Mouse (Mus musculus) kidney, postnatal 25 days (tissue): ENCODE data around the gene Itgb3.
A peak's percentile ranks its signal among the peaks of the same experiment; 100 is the strongest.

ENCODE experiments used
- DNase-seq, 2 experiments: peaks; one replicate each; pipeline ENCODE4 v3.0.0; 2021; ENCODE audit warnings: mixed read lengths in 2 of 2

The Itgb3 gene

GRCm38 (mm10) chr11:104661531-104662205 lies 53.9 kb downstream of the Itgb3 start:
- peak in 1 of 2 experiments; percentile 5 for DNase-seq

- no peak for DNase-seq
Measured at GRCm38 (mm10) chr11:104662573-104662972, 54.8 kb downstream of the Itgb3 start.

- no peak for DNase-seq
Measured at GRCm38 (mm10) chr11:104663241-104663877, 55.6 kb downstream of the Itgb3 start.

GRCm38 (mm10) chr11:104663878-104664261 lies 56.1 kb downstream of the Itgb3 start:
- no peak for DNase-seq

DNA sequence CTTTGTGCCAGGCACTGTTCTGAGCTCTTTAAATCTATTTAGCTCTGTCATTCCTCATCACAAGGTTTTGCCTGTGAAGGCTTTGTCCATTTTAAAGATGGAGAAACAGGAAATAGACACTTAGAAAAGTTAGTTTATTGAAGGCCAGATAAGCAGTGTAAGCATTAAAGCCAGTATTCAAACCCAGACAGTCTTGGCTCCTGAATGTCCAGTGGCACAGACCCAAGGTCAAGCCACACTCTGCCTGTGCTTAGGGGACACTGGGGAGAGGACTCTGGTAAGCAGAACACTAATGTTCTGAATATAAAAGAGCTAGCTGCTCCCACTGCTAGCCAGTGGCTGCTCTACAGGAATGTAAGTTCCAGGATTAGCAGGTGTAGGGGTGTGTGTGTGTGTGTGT lies 56.6 kb downstream of the Itgb3 start:
- DNase-seq = peak in 1 of 2 experiments; percentile 26

GRCm38 (mm10) chr11:104667399-104667798 lies 59.6 kb downstream of the Itgb3 start:
- no peak for DNase-seq

DNA sequence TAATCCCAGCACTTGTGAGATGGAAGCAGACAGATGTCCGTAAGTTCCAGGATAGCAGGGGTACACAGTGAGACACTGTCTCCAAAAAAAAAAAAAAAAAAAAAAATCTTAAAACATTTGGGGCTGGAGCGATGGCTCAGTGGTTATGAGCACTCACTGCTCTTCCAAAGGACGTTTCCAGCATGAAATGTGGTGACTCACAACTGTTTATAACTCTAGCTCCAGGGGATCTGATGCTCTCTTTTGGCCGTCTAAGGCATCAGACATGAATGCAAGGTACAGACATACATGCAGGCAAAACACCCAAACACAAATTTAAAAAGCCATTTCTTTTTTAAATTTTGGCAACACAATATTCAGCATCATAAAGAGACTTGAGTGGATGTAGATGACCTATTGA lies 65.6 kb downstream of the Itgb3 start:
- no peak for DNase-seq

- no peak for DNase-seq
Measured at GRCm38 (mm10) chr11:104674768-104675167, 67.0 kb downstream of the Itgb3 start.

DNA sequence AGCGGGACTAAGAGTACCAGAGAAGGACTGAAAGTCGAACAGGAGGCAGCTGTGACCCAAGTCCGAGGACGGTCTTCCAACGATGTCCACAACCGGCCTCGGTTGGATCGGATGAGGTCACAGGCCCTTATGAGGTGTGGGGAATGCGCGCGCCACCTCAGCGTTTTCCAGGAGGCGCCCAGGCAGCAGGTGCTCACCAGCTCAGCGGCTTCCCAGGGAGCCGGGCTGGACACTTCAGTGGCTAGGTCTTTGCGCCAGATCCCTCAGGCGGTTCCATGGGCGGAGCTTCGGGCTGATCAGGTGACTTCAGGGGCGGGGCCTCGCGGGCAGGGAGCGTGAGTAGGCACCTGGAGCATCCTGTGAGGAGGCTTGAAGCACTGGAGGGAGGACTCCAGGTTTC lies 77.7 kb downstream of the Itgb3 start, which contains the start of gene Gm11639:
Gene Gm11639, plus strand, starts transcription at position 160 of the 400 bp plus-strand sequence.
- DNase-seq = peak in 1 of 2 experiments; percentile 35

DNA sequence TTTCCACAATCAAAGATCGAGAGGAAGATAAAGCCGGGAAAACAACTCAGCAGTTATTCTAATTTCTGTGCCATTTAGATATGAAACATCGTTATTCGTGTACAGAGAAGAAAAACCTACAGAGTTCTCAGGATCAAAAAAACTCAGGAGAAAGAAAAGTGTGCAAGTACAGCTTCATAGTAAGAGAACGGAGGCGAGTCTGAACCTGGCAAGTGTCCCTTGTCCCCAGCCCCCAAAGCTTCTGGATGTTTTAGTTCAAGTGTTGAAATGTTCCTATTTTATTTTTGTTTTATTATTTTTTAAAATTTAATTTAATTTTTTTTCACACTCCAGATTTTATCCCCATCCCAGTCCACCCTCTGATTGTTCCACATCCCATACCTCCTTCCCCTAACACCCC lies 85.4 kb downstream of the Itgb3 start:
- no peak for DNase-seq

DNA sequence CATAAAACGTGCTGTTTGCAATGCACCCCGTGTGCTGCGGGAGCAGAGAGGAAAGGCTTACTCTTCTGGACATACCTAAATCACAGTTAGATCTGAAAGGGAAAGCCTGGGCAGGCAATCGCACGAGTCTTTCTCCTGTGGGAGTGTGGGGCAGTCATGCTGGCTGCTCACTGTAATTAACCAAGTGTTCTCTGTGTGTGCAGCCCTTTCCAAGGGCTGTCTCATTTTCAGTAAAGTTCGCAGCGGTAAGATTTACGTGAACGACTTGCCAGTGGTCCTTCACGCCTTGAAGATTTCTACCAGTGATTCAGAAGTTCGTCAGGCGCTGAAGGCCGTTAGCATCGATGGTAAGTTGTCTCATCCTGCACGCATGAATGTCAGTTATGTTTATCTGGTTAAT lies 96.3 kb downstream of the Itgb3 start:
- no peak for DNase-seq

DNA sequence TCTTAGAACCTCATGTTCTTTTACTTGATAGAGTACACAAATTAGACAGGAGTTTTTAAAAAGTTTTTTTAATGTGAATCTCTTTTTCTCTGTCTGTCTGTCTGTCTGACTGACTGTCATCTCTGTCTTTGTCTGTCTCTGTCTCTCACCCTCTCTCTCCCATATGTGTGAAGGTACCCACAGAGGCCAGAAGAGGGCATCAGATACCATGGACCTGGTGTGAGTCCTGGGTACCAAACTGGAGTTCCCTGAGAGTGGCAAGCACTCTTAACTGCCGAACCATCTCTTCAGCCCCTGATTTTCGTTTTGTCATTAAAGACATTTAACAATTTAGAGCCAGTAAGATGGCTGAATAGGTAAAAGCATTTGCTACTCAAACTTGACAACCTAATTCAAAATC lies 99.3 kb downstream of the Itgb3 start:
- no peak for DNase-seq
